Mouse (Mus musculus): ENCODE results near the gene Pecam1.

Pecam1 gene

GRCm38 (mm10) chr11:106778589-106779387, 28.4 kb upstream of the Pecam1 start:
- POLR2A ChIA-PET: interaction anchor here (0.5 to 10.6 kb wide), 46 partner anchors 9 to 503 kb away, joined by 3 to 193 read pairs (median 4); partner anchors contain the start of genes Cep95 (in 4 of the 4), Ddx5 (in 4 of the 4), Milr1 (in 1 of the 4) and Pecam1 (in 1 of the 4)
- CTCF ChIA-PET: interaction anchor here in 1 of 4 experiments (0.6 kb wide), 1 partner anchor 219 kb away, joined by 3 read pairs; no protein-coding TSS in a partner anchor

- ChIA-PET CTCF (interaction anchor here in 1 of 4 experiments (0.7 kb wide), 1 partner anchor 329 kb away, joined by 4 read pairs; no protein-coding TSS in a partner anchor), POLR2A (interaction anchor here (0.6 to 10.6 kb wide), 25 partner anchors 10 to 513 kb away, joined by 3 to 193 read pairs (median 5); partner anchors contain the start of genes Cep95 (in 4 of the 4), Ddx5 (in 4 of the 4) and Smurf2 (in 1 of the 4))
These were observed 27.7 kb upstream of the Pecam1 start for GRCm38 (mm10) chr11:106778132-106778531.

GRCm38 (mm10) chr11:106777395-106777794, 27.0 kb upstream of the Pecam1 start:
- ChIA-PET POLR2A (interaction anchor here (0.7 to 10.6 kb wide), 20 partner anchors 10 to 277 kb away, joined by 3 to 193 read pairs (median 7); partner anchors contain the start of genes Cep95 (in 4 of the 4), Ddx5 (in 4 of the 4), Kpna2 (in 1 of the 4) and Smurf2 (in 1 of the 4)), CTCF (no interaction called here)

GRCm38 (mm10) chr11:106776960-106777359, 26.5 kb upstream of the Pecam1 start:
- CTCF ChIA-PET: no interaction called here
- POLR2A ChIA-PET: interaction anchor here in 3 of 4 experiments (0.7 to 10.6 kb wide), 17 partner anchors 10 to 277 kb away, joined by 3 to 193 read pairs (median 7); partner anchors contain the start of genes Cep95 (in 3 of the 3), Ddx5 (in 3 of the 3) and Kpna2 (in 1 of the 3)

- ChIA-PET POLR2A (interaction anchor here in 3 of 4 experiments (0.5 to 10.6 kb wide), 12 partner anchors 10 to 272 kb away, joined by 3 to 193 read pairs (median 3); partner anchors contain the start of genes Cep95 (in 2 of the 3) and Ddx5 (in 2 of the 3)), CTCF (no interaction called here)
These were observed 22.6 kb upstream of the Pecam1 start for GRCm38 (mm10) chr11:106773061-106773460.

- CTCF ChIA-PET: interaction anchor here (0.6 to 1.2 kb wide), 4 partner anchors 9 to 352 kb away, joined by 3 to 4 read pairs (median 3); no protein-coding TSS in a partner anchor
- POLR2A ChIA-PET: interaction anchor here (0.6 to 10.6 kb wide), 7 partner anchors 10 to 54 kb away, joined by 3 to 193 read pairs (median 5); partner anchors contain the start of genes Cep95 (in 1 of the 4) and Ddx5 (in 1 of the 4)
These were observed 20.0 kb upstream of the Pecam1 start for GRCm38 (mm10) chr11:106770195-106770974.

- ChIA-PET POLR2A (interaction anchor here (0.6 to 3.5 kb wide), 7 partner anchors 8 to 676 kb away, joined by 3 to 29 read pairs (median 4); partner anchors contain the start of genes Cep95 (in 1 of the 4), Ddx5 (in 1 of the 4) and Polg2 (in 1 of the 4)), CTCF (interaction anchor here in 3 of 4 experiments (0.6 to 0.7 kb wide), 4 partner anchors 25 to 222 kb away, joined by 3 to 8 read pairs (median 7); no protein-coding TSS in a partner anchor)
These were observed 17.1 kb upstream of the Pecam1 start for GRCm38 (mm10) chr11:106767516-106767915.

- POLR2A ChIA-PET: interaction anchor here (0.6 to 3.5 kb wide), 10 partner anchors 9 to 676 kb away, joined by 3 to 29 read pairs (median 4); partner anchors contain the start of genes Cep95 (in 2 of the 4), Ddx5 (in 2 of the 4) and Polg2 (in 1 of the 4)
- CTCF ChIA-PET: interaction anchor here in 2 of 4 experiments (0.5 to 0.8 kb wide), 5 partner anchors 24 to 221 kb away, joined by 3 to 8 read pairs (median 3); no protein-coding TSS in a partner anchor
These were observed 16.3 kb upstream of the Pecam1 start for GRCm38 (mm10) chr11:106766611-106767162.

- ChIA-PET POLR2A (interaction anchor here in 3 of 4 experiments (0.6 to 2.4 kb wide), 12 partner anchors 9 to 373 kb away, joined by 3 to 19 read pairs (median 4); partner anchors contain the start of genes Cep95 (in 2 of the 3) and Ddx5 (in 2 of the 3)), CTCF (interaction anchor here in 2 of 4 experiments (0.6 to 2.2 kb wide), 2 partner anchors 20 to 120 kb away, joined by 5 to 14 read pairs; no protein-coding TSS in a partner anchor)
These were observed 12.4 kb upstream of the Pecam1 start for GRCm38 (mm10) chr11:106762800-106763185.

GRCm38 (mm10) chr11:106762139-106762799, 11.8 kb upstream of the Pecam1 start:
- ChIA-PET POLR2A (interaction anchor here in 3 of 4 experiments (0.6 to 2.4 kb wide), 20 partner anchors 9 to 373 kb away, joined by 3 to 19 read pairs (median 4); partner anchors contain the start of genes Cep95 (in 2 of the 3), Ddx5 (in 2 of the 3) and Ern1 (in 1 of the 3)), CTCF (interaction anchor here in 2 of 4 experiments (0.6 to 2.2 kb wide), 3 partner anchors 9 to 120 kb away, joined by 3 to 14 read pairs (median 5); no protein-coding TSS in a partner anchor)

- ChIA-PET POLR2A (interaction anchor here in 2 of 4 experiments (0.7 to 2.4 kb wide), 5 partner anchors 16 to 28 kb away, joined by 3 to 19 read pairs (median 4); partner anchors contain the start of genes Cep95 (in 1 of the 2), Ddx5 (in 1 of the 2) and Polg2 (in 1 of the 2)), CTCF (interaction anchor here in 1 of 4 experiments (0.6 kb wide), 1 partner anchor 18 kb away, joined by 3 read pairs; no protein-coding TSS in a partner anchor)
These were observed 10.1 kb upstream of the Pecam1 start for GRCm38 (mm10) chr11:106760511-106760910.

- POLR2A ChIA-PET: interaction anchor here in 1 of 4 experiments (0.6 kb wide), 1 partner anchor 9 kb away, joined by 5 read pairs; no protein-coding TSS in a partner anchor
- CTCF ChIA-PET: interaction anchor here in 1 of 4 experiments (0.6 kb wide), 1 partner anchor 264 kb away, joined by 4 read pairs; no protein-coding TSS in a partner anchor
These were observed 8.6 kb upstream of the Pecam1 start for GRCm38 (mm10) chr11:106759028-106759427.

GRCm38 (mm10) chr11:106755583-106755982, 5.2 kb upstream of the Pecam1 start:
- CTCF ChIA-PET: interaction anchor here in 1 of 4 experiments (0.8 kb wide), 1 partner anchor 145 kb away, joined by 6 read pairs; no protein-coding TSS in a partner anchor
- POLR2A ChIA-PET: interaction anchor here in 2 of 4 experiments (0.9 to 2.1 kb wide), 6 partner anchors 13 to 109 kb away, joined by 3 to 10 read pairs (median 4); partner anchors contain the start of genes Cep95 (in 1 of the 2) and Ddx5 (in 1 of the 2)

GRCm38 (mm10) chr11:106753314-106753713, 2.9 kb upstream of the Pecam1 start:
- ChIA-PET CTCF (interaction anchor here in 1 of 4 experiments (0.8 to 0.9 kb wide), 2 partner anchors 105 to 360 kb away, joined by 4 to 11 read pairs; no protein-coding TSS in a partner anchor), POLR2A (interaction anchor here in 2 of 4 experiments (0.9 to 2.4 kb wide), 6 partner anchors 8 to 517 kb away, joined by 4 to 8 read pairs (median 5); partner anchors contain the start of genes Cep95 (in 1 of the 2) and Ddx5 (in 1 of the 2))

GRCm38 (mm10) chr11:106752103-106752502, 1.7 kb upstream of the Pecam1 start:
- POLR2A ChIA-PET: interaction anchor here in 2 of 4 experiments (0.6 to 2.4 kb wide), 11 partner anchors 9 to 251 kb away, joined by 3 to 8 read pairs (median 4); partner anchors contain the start of genes Cep95 (in 1 of the 2) and Ddx5 (in 1 of the 2)
- CTCF ChIA-PET: interaction anchor here in 2 of 4 experiments (1.4 kb wide), 2 partner anchors 10 kb away, joined by 6 read pairs; no protein-coding TSS in a partner anchor
